Mouse (Mus musculus): ENCODE measurements around the gene Tcte2. TPM values are rescaled to one million over a fixed set of nuclear protein-coding genes. Genes with fewer than 3 reads are reported as not detected.
A peak's percentile ranks its signal among the peaks of the same experiment; 100 is the strongest.

Tcte2 gene
- polyA plus RNA-seq, 1 experiment: 0.71 TPM

DNA sequence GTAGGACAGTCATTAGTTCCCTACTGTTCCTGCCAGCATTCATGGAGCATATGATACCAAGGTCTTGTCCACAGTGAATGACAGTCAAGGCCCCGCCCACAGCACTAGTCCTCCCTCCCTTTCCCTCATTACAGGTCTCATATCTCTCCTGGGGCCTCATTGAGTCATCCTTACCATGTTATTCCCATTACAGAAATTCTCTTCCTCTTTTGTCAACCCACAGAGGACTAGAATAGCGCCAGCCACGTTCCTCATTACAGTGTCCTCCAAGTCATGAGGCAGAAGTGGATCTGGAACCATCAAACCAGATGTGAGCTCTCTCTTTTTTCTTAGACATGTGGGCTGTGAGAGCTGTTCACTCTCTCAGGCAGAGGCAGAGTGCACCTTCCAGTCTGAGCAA lies 76.0 kb downstream of the Tcte2 start:
- 83% methylated on average over 3 of the region's 3 CpGs for WGBS

DNA sequence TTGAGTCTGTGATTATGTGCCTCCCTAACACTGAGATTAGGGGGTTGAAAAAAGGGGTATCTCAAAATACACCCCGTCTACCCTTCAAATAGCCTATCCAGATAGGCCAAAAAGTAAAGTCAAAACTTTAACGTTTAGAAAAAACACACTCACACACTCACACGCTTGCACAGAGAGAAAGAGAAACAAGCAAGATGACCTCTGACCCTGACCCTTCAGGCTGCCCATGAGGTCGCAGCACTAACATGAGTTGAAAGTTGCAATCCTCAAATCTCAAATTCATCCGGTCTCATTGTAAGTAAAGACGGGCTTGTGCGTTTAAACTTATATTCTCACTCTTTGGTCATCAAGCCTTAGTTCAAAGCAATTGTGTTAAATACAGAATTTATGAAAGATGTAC lies 77.4 kb downstream of the Tcte2 start:
- H3K27me3 ChIP-seq (ENCODE audit: control insufficient read depth, insufficient read depth, low read length): no peaks in the 10 kb centered on the region
- H3K27ac ChIP-seq (ENCODE audit: control insufficient read depth, insufficient read depth, low read length): no peak overlapping the region
- no peak for DNase-seq
- H3K36me3 ChIP-seq (ENCODE audit: control insufficient read depth, insufficient read depth, low read length): no peaks in the 10 kb centered on the region
- no peak overlapping the region for H3K4me3 ChIP-seq (ENCODE audit: control insufficient read depth, insufficient read depth, low read length)
- 71% methylated on average over 7 of the region's 7 CpGs for WGBS
- H3K4me1 ChIP-seq (replicated peaks; ENCODE audit: control insufficient read depth, insufficient read depth, low read length): peaks cover 25% of the 10 kb centered on the region
- TF ChIP-seq POLR2A (IDR thresholded peaks at IDR 0.05; ENCODE audit: control insufficient read depth, extremely low read depth, insufficient read depth, low read length, poor library complexity): no peak
- no peak for TF ChIP-seq CTCF (IDR thresholded peaks at IDR 0.05; ENCODE audit: borderline replicate concordance, control insufficient read depth, extremely low read depth, insufficient read depth, low read length, poor library complexity)

More for the DNA sequence above, 76.0 kb downstream of the Tcte2 start:
- no peak for DNase-seq
- Histone ChIP-seq H3K36me3 (ENCODE audit: control insufficient read depth, insufficient read depth, low read length) (no peaks in the 10 kb centered on the region), H3K4me1 (replicated peaks; ENCODE audit: control insufficient read depth, insufficient read depth, low read length) (peaks cover 20% of the 10 kb centered on the region), H3K27me3 (ENCODE audit: control insufficient read depth, insufficient read depth, low read length) (no peaks in the 10 kb centered on the region), H3K4me3 (ENCODE audit: control insufficient read depth, insufficient read depth, low read length) (no peak overlapping the region), H3K27ac (ENCODE audit: control insufficient read depth, insufficient read depth, low read length) (no peak overlapping the region)
- TF ChIP-seq POLR2A (IDR thresholded peaks at IDR 0.05; ENCODE audit: control insufficient read depth, extremely low read depth, insufficient read depth, low read length, poor library complexity): no peak

DNA sequence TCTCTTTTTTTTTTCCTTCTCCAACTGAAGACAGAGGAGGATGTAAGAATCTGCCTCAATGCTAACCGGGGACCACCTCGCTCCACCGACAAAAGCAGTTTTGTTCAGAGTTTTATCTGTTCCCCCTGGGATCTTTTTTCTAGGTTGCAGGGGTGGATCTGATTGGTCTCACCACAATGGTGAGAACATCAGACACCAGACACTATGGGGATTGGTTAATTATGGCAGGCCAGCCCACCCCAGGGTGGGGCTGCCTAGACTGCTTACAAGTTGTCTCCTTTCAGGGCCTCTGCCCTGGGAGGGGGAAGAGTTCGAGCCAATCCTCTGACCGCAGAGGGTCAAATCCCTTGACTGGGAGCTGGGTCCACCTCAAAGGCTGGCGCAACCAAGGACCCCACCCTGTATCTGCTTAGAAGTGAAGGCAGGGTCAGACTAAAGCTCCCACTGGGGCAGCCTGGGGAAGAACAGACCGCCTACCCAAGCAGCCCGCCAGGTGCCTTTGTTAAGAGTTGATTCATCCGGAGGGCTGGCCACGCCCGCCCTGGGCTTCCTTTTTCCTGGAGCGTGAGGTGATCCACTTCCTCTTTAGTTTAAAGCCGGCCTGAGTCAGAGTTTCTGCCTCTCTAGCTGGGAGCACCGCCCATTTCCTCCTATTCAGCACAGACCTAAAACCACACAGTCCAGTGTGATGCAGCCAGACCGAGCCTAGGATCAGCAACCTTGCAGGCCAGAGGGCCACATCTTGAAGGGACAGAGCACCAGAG lies 78.0 kb downstream of the Tcte2 start:
- peak overlapping the region; percentile 37; the same call in 1 of the 2 replicates for H3K27ac ChIP-seq (ENCODE audit: control insufficient read depth, insufficient read depth, low read length)
- peaks cover 25% of the 10 kb centered on the region for H3K4me1 ChIP-seq (replicated peaks; ENCODE audit: control insufficient read depth, insufficient read depth, low read length)
- no peaks in the 10 kb centered on the region for H3K36me3 ChIP-seq (ENCODE audit: control insufficient read depth, insufficient read depth, low read length)
- TF ChIP-seq POLR2A (IDR thresholded peaks at IDR 0.05; ENCODE audit: control insufficient read depth, extremely low read depth, insufficient read depth, low read length, poor library complexity): no peak
- no peak for TF ChIP-seq CTCF (IDR thresholded peaks at IDR 0.05; ENCODE audit: borderline replicate concordance, control insufficient read depth, extremely low read depth, insufficient read depth, low read length, poor library complexity)
- H3K27me3 ChIP-seq (ENCODE audit: control insufficient read depth, insufficient read depth, low read length): no peaks in the 10 kb centered on the region
- H3K4me3 ChIP-seq (ENCODE audit: control insufficient read depth, insufficient read depth, low read length): peak overlapping the region; percentile 20
- DNase-seq: peak; percentile 65
- 5% methylated on average over 15 of the region's 15 CpGs for WGBS

DNA sequence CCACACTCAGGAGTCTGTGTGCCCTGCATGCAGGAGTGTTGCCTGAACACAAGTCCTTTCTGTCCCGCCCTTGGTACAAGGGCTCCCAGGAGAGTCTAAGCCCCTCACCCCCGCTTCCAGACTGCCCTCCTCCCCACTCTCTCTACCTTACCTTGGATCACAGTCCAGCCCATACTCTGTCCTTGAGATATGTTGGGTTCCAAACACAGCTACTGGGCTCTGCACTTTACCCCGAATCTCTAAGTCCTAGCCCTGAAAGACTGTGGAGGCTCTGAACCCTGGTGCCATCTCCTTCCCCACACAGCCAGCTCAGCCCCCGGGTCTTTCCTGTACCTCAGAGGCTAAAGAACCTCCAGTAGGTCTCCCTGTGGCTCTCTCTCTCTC lies 78.6 kb downstream of the Tcte2 start:
- TF ChIP-seq POLR2A (IDR thresholded peaks at IDR 0.05; ENCODE audit: control insufficient read depth, extremely low read depth, insufficient read depth, low read length, poor library complexity): no peak
- no peak for TF ChIP-seq CTCF (IDR thresholded peaks at IDR 0.05; ENCODE audit: borderline replicate concordance, control insufficient read depth, extremely low read depth, insufficient read depth, low read length, poor library complexity)
- WGBS: 18% methylated on average over 4 of the region's 4 CpGs
- Histone ChIP-seq H3K27ac (ENCODE audit: control insufficient read depth, insufficient read depth, low read length) (peak overlapping the region; percentile 22; the same call in 1 of the 2 replicates), H3K4me3 (ENCODE audit: control insufficient read depth, insufficient read depth, low read length) (peak overlapping the region; percentile 20), H3K36me3 (ENCODE audit: control insufficient read depth, insufficient read depth, low read length) (no peaks in the 10 kb centered on the region), H3K27me3 (ENCODE audit: control insufficient read depth, insufficient read depth, low read length) (no peaks in the 10 kb centered on the region), H3K4me1 (replicated peaks; ENCODE audit: control insufficient read depth, insufficient read depth, low read length) (peaks cover 25% of the 10 kb centered on the region)
- DNase-seq: peak; percentile 6

DNA sequence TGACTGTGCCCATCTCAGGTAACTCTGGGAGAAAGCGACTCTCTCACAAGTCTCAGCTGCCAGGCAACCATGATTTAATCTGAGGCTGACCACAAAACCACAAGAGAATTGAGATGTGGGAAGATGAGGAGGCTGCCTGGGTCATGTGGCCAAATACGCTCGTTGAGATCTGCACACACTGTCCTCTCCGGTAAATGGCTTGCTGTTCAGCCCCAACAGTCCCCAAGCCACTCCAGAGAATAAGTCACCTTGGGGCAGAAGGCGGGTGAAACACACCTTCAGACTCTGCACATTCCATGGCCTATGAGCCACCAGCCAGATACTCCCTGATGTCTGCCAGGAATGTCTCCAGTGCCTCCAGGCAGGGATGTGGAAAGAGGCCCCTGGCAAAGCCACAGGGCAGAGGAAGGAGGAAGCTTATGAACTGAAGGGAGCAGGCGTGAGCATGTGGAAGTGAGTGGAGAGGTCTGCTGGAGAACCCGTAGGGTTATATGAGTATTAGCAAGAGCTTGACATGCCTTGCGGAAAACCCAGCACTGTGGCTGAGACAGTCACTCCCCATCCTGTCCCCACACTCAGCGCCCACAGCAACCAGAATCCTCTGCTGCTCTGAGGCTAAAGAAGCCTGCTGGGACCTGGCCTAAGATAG lies 79.1 kb downstream of the Tcte2 start:
- TF ChIP-seq CTCF (IDR thresholded peaks at IDR 0.05; ENCODE audit: borderline replicate concordance, control insufficient read depth, extremely low read depth, insufficient read depth, low read length, poor library complexity): no peak
- no peak for TF ChIP-seq POLR2A (IDR thresholded peaks at IDR 0.05; ENCODE audit: control insufficient read depth, extremely low read depth, insufficient read depth, low read length, poor library complexity)
- H3K27me3 ChIP-seq (ENCODE audit: control insufficient read depth, insufficient read depth, low read length): no peaks in the 10 kb centered on the region
- H3K4me3 ChIP-seq (ENCODE audit: control insufficient read depth, insufficient read depth, low read length): peak overlapping the region; percentile 20
- WGBS: 4% methylated on average over 9 of the region's 9 CpGs
- H3K36me3 ChIP-seq (ENCODE audit: control insufficient read depth, insufficient read depth, low read length): no peaks in the 10 kb centered on the region
- peak; percentile 14 for DNase-seq
- peak overlapping the region; percentile 6; the same call in 1 of the 2 replicates for H3K27ac ChIP-seq (ENCODE audit: control insufficient read depth, insufficient read depth, low read length)
- peaks cover 25% of the 10 kb centered on the region for H3K4me1 ChIP-seq (replicated peaks; ENCODE audit: control insufficient read depth, insufficient read depth, low read length)

DNA sequence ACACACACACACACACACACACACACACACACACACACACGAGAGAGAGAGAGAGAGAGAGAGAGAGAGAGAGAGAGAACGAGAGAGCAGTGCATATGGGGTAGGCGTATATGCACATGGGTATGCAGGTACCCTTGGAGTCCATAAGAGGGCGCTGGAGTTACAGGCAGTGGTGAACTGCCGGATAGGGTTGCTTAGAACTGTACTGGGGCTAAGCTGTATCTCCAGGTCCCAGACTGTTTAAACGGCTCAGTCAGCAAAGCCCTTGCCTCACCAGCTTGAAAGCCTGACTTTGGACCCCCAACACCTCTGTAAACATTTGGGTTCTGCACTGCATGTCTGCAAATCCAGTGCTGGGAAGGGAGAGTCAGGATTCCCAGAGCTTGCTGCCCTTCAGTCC lies 79.9 kb downstream of the Tcte2 start:
- TF ChIP-seq POLR2A (IDR thresholded peaks at IDR 0.05; ENCODE audit: control insufficient read depth, extremely low read depth, insufficient read depth, low read length, poor library complexity) (no peak), CTCF (IDR thresholded peaks at IDR 0.05; ENCODE audit: borderline replicate concordance, control insufficient read depth, extremely low read depth, insufficient read depth, low read length, poor library complexity) (no peak)
- Histone ChIP-seq H3K4me3 (ENCODE audit: control insufficient read depth, insufficient read depth, low read length) (no peak overlapping the region), H3K36me3 (ENCODE audit: control insufficient read depth, insufficient read depth, low read length) (no peaks in the 10 kb centered on the region), H3K27ac (ENCODE audit: control insufficient read depth, insufficient read depth, low read length) (no peak overlapping the region), H3K4me1 (replicated peaks; ENCODE audit: control insufficient read depth, insufficient read depth, low read length) (peaks cover 25% of the 10 kb centered on the region), H3K27me3 (ENCODE audit: control insufficient read depth, insufficient read depth, low read length) (no peaks in the 10 kb centered on the region)
- WGBS: 84% methylated on average over 6 of the region's 6 CpGs
- DNase-seq: no peak
